Mouse (Mus musculus): ENCODE results near the gene Tspan9. TPM values are rescaled to one million over a fixed set of nuclear protein-coding genes. Genes with fewer than 3 reads are reported as not detected.

Gene Tspan9
- total and polyA plus RNA-seq, 2 experiments from 2014 or later = 105 to 332 TPM

- Histone ChIP-seq H3K9ac (replicated peaks; ENCODE audit: low read depth, low read length) (no peak overlapping the region), H3K4me2 (ENCODE audit: low read depth, low read length) (no peak overlapping the region), H3K27me3 (ENCODE audit: control insufficient read depth, insufficient read depth, low read length) (no peaks in the 10 kb centered on the region), H3K36me3 (replicated peaks; ENCODE audit: control insufficient read depth, insufficient read depth, low read length) (no peaks in the 10 kb centered on the region), H3K4me3 (ENCODE audit: low read depth, low read length) (no peak overlapping the region), H3K9me3 (replicated peaks; ENCODE audit: control insufficient read depth, low read length) (peaks cover 4% of the 10 kb centered on the region; the same call in 1 of the 2 replicates), H3K27ac (ENCODE audit: low read depth) (no peak overlapping the region), H3K4me1 (ENCODE audit: control insufficient read depth, insufficient read depth) (peaks cover 8% of the 10 kb centered on the region; the same call in 1 of the 2 replicates)
- ATAC-seq (ENCODE audit: insufficient read depth, low read depth) (peak; percentile 45; the same call in 1 of the 2 replicates), DNase-seq (ENCODE audit: low spot score) (peak; percentile 33)
- 27% methylated on average over 5 of the region's 5 CpGs for WGBS
- TF ChIP-seq CTCF (IDR thresholded peaks at IDR 0.05; ENCODE audit: low read depth) = no peak
- no peak for TF ChIP-seq EP300 (IDR thresholded peaks at IDR 0.05; ENCODE audit: low read depth)
Measured at GRCm38 (mm10) chr6:127932697-127933096, 210.7 kb downstream of the Tspan9 start.

GRCm38 (mm10) chr6:127928682-127929081 lies 214.7 kb downstream of the Tspan9 start:
- Histone ChIP-seq H3K27ac (ENCODE audit: low read depth) (no peak overlapping the region), H3K27me3 (ENCODE audit: control insufficient read depth, insufficient read depth, low read length) (no peaks in the 10 kb centered on the region), H3K4me3 (ENCODE audit: low read depth, low read length) (no peak overlapping the region), H3K4me2 (ENCODE audit: low read depth, low read length) (no peak overlapping the region), H3K9me3 (replicated peaks; ENCODE audit: control insufficient read depth, low read length) (peaks cover 2% of the 10 kb centered on the region; the same call in 1 of the 2 replicates), H3K9ac (replicated peaks; ENCODE audit: low read depth, low read length) (no peak overlapping the region), H3K36me3 (replicated peaks; ENCODE audit: control insufficient read depth, insufficient read depth, low read length) (no peaks in the 10 kb centered on the region), H3K4me1 (ENCODE audit: control insufficient read depth, insufficient read depth) (peaks cover 8% of the 10 kb centered on the region; the same call in 1 of the 2 replicates)
- DNase-seq (ENCODE audit: low spot score) (no peak), ATAC-seq (ENCODE audit: insufficient read depth, low read depth) (no peak)
- WGBS = 39% methylated on average over 5 of the region's 5 CpGs
- TF ChIP-seq CTCF (IDR thresholded peaks at IDR 0.05; ENCODE audit: low read depth) = no peak
- TF ChIP-seq EP300 (IDR thresholded peaks at IDR 0.05; ENCODE audit: low read depth) = no peak

- H3K4me2 ChIP-seq (ENCODE audit: low read depth, low read length) = no peak overlapping the region
- H3K27ac ChIP-seq (ENCODE audit: low read depth) = no peak overlapping the region
- H3K9me3 ChIP-seq (replicated peaks; ENCODE audit: control insufficient read depth, low read length) = no peaks in the 10 kb centered on the region
- ATAC-seq (ENCODE audit: insufficient read depth, low read depth) = no peak
- H3K4me1 ChIP-seq (ENCODE audit: control insufficient read depth, insufficient read depth) = peaks cover 8% of the 10 kb centered on the region; the same call in 1 of the 2 replicates
- H3K9ac ChIP-seq (replicated peaks; ENCODE audit: low read depth, low read length) = no peak overlapping the region
- no peaks in the 10 kb centered on the region for H3K27me3 ChIP-seq (ENCODE audit: control insufficient read depth, insufficient read depth, low read length)
- no peak for DNase-seq (ENCODE audit: low spot score)
- H3K36me3 ChIP-seq (replicated peaks; ENCODE audit: control insufficient read depth, insufficient read depth, low read length) = no peaks in the 10 kb centered on the region
- WGBS = 66% methylated on average over 9 of the region's 9 CpGs
- no peak overlapping the region for H3K4me3 ChIP-seq (ENCODE audit: low read depth, low read length)
- TF ChIP-seq CTCF (IDR thresholded peaks at IDR 0.05; ENCODE audit: low read depth) (no peak), EP300 (IDR thresholded peaks at IDR 0.05; ENCODE audit: low read depth) (no peak)
Measured at GRCm38 (mm10) chr6:127925915-127926314, 217.5 kb downstream of the Tspan9 start.

GRCm38 (mm10) chr6:127924750-127925149 lies 218.6 kb downstream of the Tspan9 start:
- no peak for ATAC-seq (ENCODE audit: insufficient read depth, low read depth)
- Histone ChIP-seq H3K9ac (replicated peaks; ENCODE audit: low read depth, low read length) (no peak overlapping the region), H3K9me3 (replicated peaks; ENCODE audit: control insufficient read depth, low read length) (no peaks in the 10 kb centered on the region), H3K4me2 (ENCODE audit: low read depth, low read length) (no peak overlapping the region), H3K4me1 (ENCODE audit: control insufficient read depth, insufficient read depth) (peaks cover 8% of the 10 kb centered on the region; the same call in 1 of the 2 replicates), H3K27me3 (ENCODE audit: control insufficient read depth, insufficient read depth, low read length) (no peaks in the 10 kb centered on the region), H3K36me3 (replicated peaks; ENCODE audit: control insufficient read depth, insufficient read depth, low read length) (no peaks in the 10 kb centered on the region), H3K27ac (ENCODE audit: low read depth) (no peak overlapping the region), H3K4me3 (ENCODE audit: low read depth, low read length) (no peak overlapping the region)
- WGBS = 70% methylated on average over 6 of the region's 6 CpGs
- no peak for TF ChIP-seq EP300 (IDR thresholded peaks at IDR 0.05; ENCODE audit: low read depth)
- no peak for TF ChIP-seq CTCF (IDR thresholded peaks at IDR 0.05; ENCODE audit: low read depth)
- no peak for DNase-seq (ENCODE audit: low spot score)

- H3K9me3 ChIP-seq (replicated peaks; ENCODE audit: control insufficient read depth, low read length) = no peaks in the 10 kb centered on the region
- TF ChIP-seq EP300 (IDR thresholded peaks at IDR 0.05; ENCODE audit: low read depth) (no peak), CTCF (IDR thresholded peaks at IDR 0.05; ENCODE audit: low read depth) (no peak)
- WGBS = 78% methylated on average over 9 of the region's 9 CpGs
- no peak overlapping the region for H3K9ac ChIP-seq (replicated peaks; ENCODE audit: low read depth, low read length)
- H3K27me3 ChIP-seq (ENCODE audit: control insufficient read depth, insufficient read depth, low read length) = no peaks in the 10 kb centered on the region
- H3K27ac ChIP-seq (ENCODE audit: low read depth) = no peak overlapping the region
- no peak overlapping the region for H3K4me2 ChIP-seq (ENCODE audit: low read depth, low read length)
- H3K4me3 ChIP-seq (ENCODE audit: low read depth, low read length) = no peak overlapping the region
- ATAC-seq (ENCODE audit: insufficient read depth, low read depth) (no peak), DNase-seq (ENCODE audit: low spot score) (no peak)
- no peaks in the 10 kb centered on the region for H3K4me1 ChIP-seq (ENCODE audit: control insufficient read depth, insufficient read depth)
- no peaks in the 10 kb centered on the region for H3K36me3 ChIP-seq (replicated peaks; ENCODE audit: control insufficient read depth, insufficient read depth, low read length)
Measured at GRCm38 (mm10) chr6:127923296-127923695, 220.1 kb downstream of the Tspan9 start.

GRCm38 (mm10) chr6:127921996-127922395 lies 221.4 kb downstream of the Tspan9 start:
- TF ChIP-seq CTCF (IDR thresholded peaks at IDR 0.05; ENCODE audit: low read depth) (no peak), EP300 (IDR thresholded peaks at IDR 0.05; ENCODE audit: low read depth) (no peak)
- DNase-seq (ENCODE audit: low spot score) = no peak
- Histone ChIP-seq H3K27ac (ENCODE audit: low read depth) (no peak overlapping the region), H3K4me2 (ENCODE audit: low read depth, low read length) (no peak overlapping the region), H3K4me3 (ENCODE audit: low read depth, low read length) (no peak overlapping the region), H3K9ac (replicated peaks; ENCODE audit: low read depth, low read length) (no peak overlapping the region), H3K36me3 (replicated peaks; ENCODE audit: control insufficient read depth, insufficient read depth, low read length) (no peaks in the 10 kb centered on the region), H3K27me3 (ENCODE audit: control insufficient read depth, insufficient read depth, low read length) (no peaks in the 10 kb centered on the region), H3K9me3 (replicated peaks; ENCODE audit: control insufficient read depth, low read length) (no peaks in the 10 kb centered on the region), H3K4me1 (ENCODE audit: control insufficient read depth, insufficient read depth) (no peaks in the 10 kb centered on the region)
- 40% methylated on average over 9 of the region's 9 CpGs for WGBS
- ATAC-seq (ENCODE audit: insufficient read depth, low read depth) = no peak
